Mouse (Mus musculus) embryonic stem cell, embryonic (primary cell): ENCODE data around the gene Zc3h7a.

Experiments
- CTCF ChIA-PET, 4 experiments: fragments of 300-600 bp in 2 of 4; fragments of 350-600 bp in 2 of 4; sonication (Branson Sonifier 250); formaldehyde crosslinking; loops; one replicate each; lab custom pipeline; 2022; ENCODE audit warnings: inconsistent platforms in 2 of 4; lab: Charles Lee
- POLR2A ChIA-PET, 4 experiments: fragments of 300-600 bp in 2 of 4; fragments of 350-600 bp in 2 of 4; sonication (Branson Sonifier 250); formaldehyde crosslinking; loops; one replicate each; lab custom pipeline; 2022; ENCODE audit warnings: antibody characterized with exemption in 4 of 4, inconsistent platforms in 1 of 4; lab: Charles Lee

The Zc3h7a gene

DNA sequence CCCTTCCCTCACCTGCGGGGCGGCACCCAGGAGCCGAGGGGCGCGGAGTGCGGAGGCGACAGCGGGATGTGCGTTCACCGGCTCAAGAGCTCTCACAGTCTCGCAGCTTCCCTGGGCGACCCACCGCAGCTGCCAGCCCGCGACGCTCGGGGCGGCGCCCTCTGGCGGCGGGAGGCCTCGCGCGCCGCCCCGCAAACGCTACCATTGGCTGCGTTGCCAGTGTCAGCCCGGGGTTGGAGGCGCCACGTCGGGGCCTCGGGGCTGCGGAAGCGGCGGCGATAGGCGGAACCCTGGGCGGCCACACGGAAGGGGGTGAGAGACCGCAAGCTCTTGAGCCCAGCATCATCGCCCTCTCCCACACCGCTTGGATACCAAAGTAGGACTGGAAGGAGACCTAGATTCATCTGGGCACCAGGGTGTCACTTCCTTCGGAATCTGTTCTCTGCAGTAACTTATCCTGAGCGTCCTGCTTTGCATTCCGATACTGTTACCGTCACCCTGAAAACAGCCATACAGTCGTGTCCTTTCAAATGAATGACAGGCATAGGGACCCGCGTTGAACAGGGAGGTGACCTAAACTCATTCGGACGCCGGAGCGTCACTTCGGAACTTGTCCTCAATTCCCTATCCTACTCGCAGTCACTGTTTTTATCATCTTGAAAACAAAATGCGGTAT is at the start of gene Zc3h7a:
Zc3h7a (minus strand) TSS at position 186 of the 676 bp plus-strand sequence.
- ChIA-PET POLR2A (interaction anchor here (0.6 to 5.3 kb wide), 46 partner anchors 9 to 363 kb away, joined by 3 to 31 read pairs (median 4); partner anchors contain the start of genes Rsl1d1 (in 3 of the 4), Snx29 (in 3 of the 4), Gspt1 (in 2 of the 4) and Txndc11 (in 2 of the 4)), CTCF (interaction anchor here (0.5 to 3.0 kb wide), 35 partner anchors 9 to 297 kb away, joined by 3 to 14 read pairs (median 4); partner anchors contain the start of genes Rsl1d1 (in 3 of the 4) and Litaf (in 1 of the 4))

GRCm38 (mm10) chr16:11217801-11218200 is 41.6 kb upstream of the Zc3h7a start:
- POLR2A ChIA-PET = interaction anchor here in 1 of 4 experiments (1.2 to 5.6 kb wide), 3 partner anchors 12 to 15 kb away, joined by 3 to 26 read pairs (median 16); partner anchors contain the start of gene Rsl1d1
- CTCF ChIA-PET = no interaction called here

GRCm38 (mm10) chr16:11203600-11204390 is 27.6 kb upstream of the Zc3h7a start:
- ChIA-PET CTCF (interaction anchor here in 3 of 4 experiments (0.8 to 3.1 kb wide), 6 partner anchors 28 to 94 kb away, joined by 3 to 14 read pairs (median 4); partner anchors contain the start of gene Zc3h7a (in 3 of the 3)), POLR2A (interaction anchor here (0.5 to 3.0 kb wide), 70 partner anchors 8 to 254 kb away, joined by 3 to 31 read pairs (median 5); partner anchors contain the start of genes Gspt1 (in 3 of the 4), Zc3h7a (in 3 of the 4), Snx29 (in 1 of the 4) and Txndc11 (in 1 of the 4))

- CTCF ChIA-PET = interaction anchor here in 3 of 4 experiments (0.6 to 3.1 kb wide), 6 partner anchors 8 to 95 kb away, joined by 3 to 14 read pairs (median 4); partner anchors contain the start of gene Zc3h7a (in 3 of the 3)
Measured at GRCm38 (mm10) chr16:11202571-11203554, 26.7 kb upstream of the Zc3h7a start, which contains the start of gene Rsl1d1. Gene Rsl1d1 (minus strand): TSS chr16:11203331.

GRCm38 (mm10) chr16:11201740-11202394 is 25.7 kb upstream of the Zc3h7a start:
- POLR2A ChIA-PET = interaction anchor here (0.6 to 2.8 kb wide), 30 partner anchors 8 to 1987 kb away, joined by 3 to 31 read pairs (median 6); partner anchors contain the start of genes Gspt1 (in 2 of the 4), Zc3h7a (in 2 of the 4), Snx29 (in 1 of the 4) and Txndc11 (in 1 of the 4)
- CTCF ChIA-PET = interaction anchor here in 2 of 4 experiments (0.7 to 3.1 kb wide), 3 partner anchors 26 kb away, joined by 3 to 14 read pairs (median 10); partner anchors contain the start of gene Zc3h7a (in 2 of the 2)

More at GRCm38 (mm10) chr16:11202571-11203554, 26.7 kb upstream of the Zc3h7a start, which contains the start of gene Rsl1d1:
- POLR2A ChIA-PET = interaction anchor here (0.5 to 2.8 kb wide), 76 partner anchors 8 to 1988 kb away, joined by 3 to 31 read pairs (median 5); partner anchors contain the start of genes Gspt1 (in 3 of the 4), Zc3h7a (in 3 of the 4), Snx29 (in 1 of the 4) and Txndc11 (in 1 of the 4)

- POLR2A ChIA-PET = interaction anchor here in 2 of 4 experiments (0.7 to 2.9 kb wide), 7 partner anchors 9 to 67 kb away, joined by 3 to 18 read pairs (median 3); partner anchors contain the start of genes Txndc11 (in 1 of the 2) and Zc3h7a (in 1 of the 2)
- CTCF ChIA-PET = interaction anchor here in 1 of 4 experiments (1.0 kb wide), 1 partner anchor 24 kb away, joined by 4 read pairs; the partner anchor contains the start of gene Zc3h7a
Measured at GRCm38 (mm10) chr16:11200247-11200646, 24.1 kb upstream of the Zc3h7a start.

DNA sequence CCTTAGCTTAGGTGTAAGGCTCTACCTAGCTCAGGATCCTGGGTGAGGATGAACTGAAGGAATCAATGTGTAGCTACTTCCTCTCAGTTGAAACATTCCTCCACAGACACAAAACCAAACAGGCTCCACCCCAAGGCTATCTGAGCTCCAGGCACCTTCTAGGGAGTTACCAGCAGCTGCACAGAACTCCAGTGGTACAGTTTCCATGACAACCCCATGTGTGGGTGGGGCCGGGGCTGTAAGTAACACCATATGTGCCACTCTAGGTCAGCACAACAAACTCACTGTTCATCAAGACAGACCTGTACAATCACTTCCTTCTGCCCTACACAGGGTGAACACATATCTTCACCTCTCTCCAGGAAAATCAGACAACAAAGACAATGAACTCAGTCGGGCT is 22.3 kb upstream of the Zc3h7a start:
- CTCF ChIA-PET = interaction anchor here in 1 of 4 experiments (0.6 to 1.2 kb wide), 4 partner anchors 20 to 416 kb away, joined by 3 to 8 read pairs (median 6); partner anchors contain the start of gene Zc3h7a
- POLR2A ChIA-PET = interaction anchor here in 3 of 4 experiments (0.6 to 2.9 kb wide), 20 partner anchors 8 to 260 kb away, joined by 3 to 18 read pairs (median 4); partner anchors contain the start of genes Zc3h7a (in 3 of the 3), Gspt1 (in 2 of the 3) and Txndc11 (in 1 of the 3)

DNA sequence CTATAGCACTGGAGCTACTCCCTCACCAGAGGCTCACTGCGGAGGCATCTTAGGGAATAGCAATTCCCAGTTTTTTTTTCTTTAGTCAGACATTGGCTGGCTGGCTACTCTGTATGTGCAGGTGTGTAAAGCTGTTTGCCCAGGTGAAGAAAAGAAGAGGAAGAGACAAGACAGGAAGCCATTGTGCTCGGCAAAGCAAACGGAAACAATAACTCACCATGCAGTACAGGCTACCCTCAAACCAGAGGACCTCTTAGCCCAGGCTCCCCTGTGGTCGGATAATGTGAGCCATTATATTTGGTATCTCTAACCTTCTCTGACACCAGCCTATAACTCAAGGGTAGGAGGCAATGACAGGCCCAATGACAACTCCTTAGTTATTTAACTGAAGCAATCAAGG is 20.9 kb upstream of the Zc3h7a start:
- POLR2A ChIA-PET = interaction anchor here in 3 of 4 experiments (0.6 to 3.3 kb wide), 8 partner anchors 8 to 99 kb away, joined by 3 to 26 read pairs (median 6); partner anchors contain the start of genes Zc3h7a (in 2 of the 3) and Gspt1 (in 1 of the 3)
- CTCF ChIA-PET = no interaction called here

DNA sequence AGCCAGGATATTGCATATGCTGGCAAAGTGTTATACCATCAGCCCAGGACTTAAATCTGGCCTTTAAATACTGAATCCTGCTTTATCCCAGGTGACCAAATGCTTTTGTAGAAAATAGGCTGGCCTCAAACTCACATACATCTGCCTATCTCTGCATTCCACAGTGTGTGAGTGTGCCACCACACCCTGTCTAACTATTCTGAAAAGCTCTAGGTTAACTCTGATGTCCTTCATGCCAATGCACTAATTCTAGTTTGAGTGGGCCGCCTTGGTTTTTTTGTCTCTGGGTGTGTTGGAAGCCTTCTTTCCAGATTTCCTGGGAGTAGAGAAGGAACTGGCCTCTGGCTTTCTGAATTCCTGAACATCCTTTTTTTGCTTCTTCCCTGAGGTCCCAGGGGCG is 17.0 kb upstream of the Zc3h7a start:
- ChIA-PET POLR2A (interaction anchor here in 2 of 4 experiments (0.5 to 2.5 kb wide), 6 partner anchors 10 to 402 kb away, joined by 3 to 8 read pairs (median 4); partner anchors contain the start of genes Rsl1d1 (in 1 of the 2), Snx29 (in 1 of the 2), Txndc11 (in 1 of the 2) and Zc3h7a (in 1 of the 2)), CTCF (interaction anchor here in 1 of 4 experiments (1.1 kb wide), 1 partner anchor 17 kb away, joined by 4 read pairs; the partner anchor contains the start of gene Zc3h7a)

- ChIA-PET CTCF (interaction anchor here in 1 of 4 experiments (1.1 kb wide), 1 partner anchor 15 kb away, joined by 3 read pairs; no protein-coding TSS in a partner anchor), POLR2A (interaction anchor here in 2 of 4 experiments (1.2 to 3.1 kb wide), 5 partner anchors 8 to 27 kb away, joined by 3 to 13 read pairs (median 3); partner anchors contain the start of genes Rsl1d1 (in 2 of the 2) and Zc3h7a (in 1 of the 2))
Measured at GRCm38 (mm10) chr16:11190150-11190549, 14.0 kb upstream of the Zc3h7a start.

DNA sequence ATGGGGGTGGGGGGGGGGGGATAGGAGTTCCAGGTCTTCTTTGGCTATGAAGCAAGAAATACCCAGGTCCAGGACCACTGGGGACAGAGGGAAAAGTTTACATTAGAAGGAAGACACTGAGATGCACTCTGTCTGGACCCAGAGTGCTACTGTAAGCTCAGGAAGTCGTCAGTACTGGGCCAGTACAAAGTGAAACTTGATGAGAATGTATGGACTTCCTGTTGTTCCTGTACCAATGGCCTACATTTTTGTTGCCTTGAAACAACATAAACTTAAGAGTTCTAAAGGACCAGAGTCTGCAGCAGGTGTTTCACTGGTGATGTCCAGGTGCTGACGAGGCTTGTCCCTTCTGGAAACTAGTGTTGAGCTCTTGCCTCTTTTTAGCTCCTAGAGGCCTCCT is 1.2 kb upstream of the Zc3h7a start:
- CTCF ChIA-PET = interaction anchor here in 1 of 4 experiments (0.5 to 3.0 kb wide), 4 partner anchors 26 to 303 kb away, joined by 3 to 14 read pairs (median 3); partner anchors contain the start of gene Rsl1d1
- POLR2A ChIA-PET = interaction anchor here in 3 of 4 experiments (0.5 to 5.3 kb wide), 17 partner anchors 9 to 329 kb away, joined by 3 to 31 read pairs (median 4); partner anchors contain the start of genes Rsl1d1 (in 2 of the 3) and Gspt1 (in 1 of the 3)

DNA sequence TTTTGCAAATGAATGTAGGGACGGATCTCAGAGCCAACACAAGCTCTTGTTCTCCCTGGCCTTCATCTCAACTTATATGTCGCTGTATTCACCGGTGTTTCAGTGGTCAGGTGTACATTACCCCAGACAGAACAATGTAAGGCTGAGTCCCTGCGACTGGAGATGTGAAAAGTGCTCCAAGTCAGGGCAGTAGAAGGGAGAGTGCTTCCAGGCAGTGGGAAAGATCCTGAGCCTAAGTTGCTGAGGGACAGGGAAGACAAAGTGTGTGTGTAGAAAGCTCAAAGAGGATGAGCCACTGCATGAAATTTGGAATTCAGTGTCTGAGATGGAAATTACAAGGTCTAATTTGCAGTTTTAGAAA is 671 bp upstream of the Zc3h7a start:
- ChIA-PET CTCF (interaction anchor here (0.6 to 3.0 kb wide), 18 partner anchors 11 to 155 kb away, joined by 3 to 14 read pairs (median 6); partner anchors contain the start of genes Rsl1d1 (in 2 of the 4) and Litaf (in 1 of the 4)), POLR2A (interaction anchor here (0.6 to 5.3 kb wide), 35 partner anchors 8 to 362 kb away, joined by 3 to 31 read pairs (median 5); partner anchors contain the start of genes Rsl1d1 (in 3 of the 4), Gspt1 (in 2 of the 4), Txndc11 (in 2 of the 4) and Snx29 (in 1 of the 4))

- POLR2A ChIA-PET = interaction anchor here in 3 of 4 experiments (0.7 to 5.3 kb wide), 45 partner anchors 9 to 363 kb away, joined by 3 to 31 read pairs (median 4); partner anchors contain the start of genes Rsl1d1 (in 3 of the 3), Snx29 (in 3 of the 3), Gspt1 (in 2 of the 3) and Txndc11 (in 2 of the 3)
- CTCF ChIA-PET = interaction anchor here (0.5 to 3.0 kb wide), 34 partner anchors 8 to 297 kb away, joined by 3 to 14 read pairs (median 4); partner anchors contain the start of genes Rsl1d1 (in 3 of the 4), Litaf (in 1 of the 4) and Txndc11 (in 1 of the 4)
Measured at GRCm38 (mm10) chr16:11175489-11176207, 545 bp downstream of the Zc3h7a start.
